Mouse (Mus musculus) liver, embryonic 12.5 days (tissue): ENCODE results near the gene Dand5. TPM values are rescaled to one million over a fixed set of nuclear protein-coding genes. Genes with fewer than 3 reads are reported as not detected.

ENCODE experiments used
- ATAC-seq: fragments of 200-750 bp; cut with Nextera tagmentation; 2 replicates; pipeline ENCODE4 v1.8.0; 2017; ENCODE audit warnings: moderate number of reproducible peaks, mild to moderate bottlenecking, moderate library complexity
- H3K27ac ChIP-seq: fragments of 300-500 bp; sonication (generic); 2 replicates; pipeline ENCODE4 v1.5.1; 2016; ENCODE audit warnings: mild to moderate bottlenecking
- H3K27me3 ChIP-seq: fragments of 300-500 bp; sonication (generic); replicated peaks from 2 replicates; pipeline ENCODE4 v1.6.1; 2016; ENCODE audit warnings: mild to moderate bottlenecking, moderate library complexity
- H3K36me3 ChIP-seq: fragments of 300-500 bp; sonication (generic); 2 replicates; pipeline ENCODE4 v1.6.1; 2016; ENCODE audit warnings: mild to moderate bottlenecking, moderate library complexity
- H3K4me1 ChIP-seq: fragments of 300-500 bp; sonication (generic); 2 replicates; pipeline ENCODE4 v1.6.1; 2016
- H3K4me2 ChIP-seq: fragments of 300-500 bp; sonication (generic); 2 replicates; pipeline ENCODE4 v1.6.1; 2016; ENCODE audit warnings: mild to moderate bottlenecking, moderate library complexity
- H3K4me3 ChIP-seq: fragments of 300-500 bp; sonication (generic); 2 replicates; pipeline ENCODE4 v1.5.1; 2016; ENCODE audit warnings: mild to moderate bottlenecking, moderate library complexity
- H3K9ac ChIP-seq: fragments of 300-500 bp; sonication (generic); 2 replicates; pipeline ENCODE4 v1.6.1; 2016; ENCODE audit warnings: mild to moderate bottlenecking, moderate library complexity
- H3K9me3 ChIP-seq: fragments of 300-500 bp; sonication (generic); replicated peaks from 2 replicates; pipeline ENCODE4 v1.6.1; 2016; ENCODE audit warnings: mild to moderate bottlenecking, moderate library complexity
- WGBS: fragments of 180-500 bp; shearing (Covaris S2); methylation state at CpG from one replicate; pipeline ENCODE4 v1.1.7; 2016; ENCODE audit not compliant: insufficient replicate concordance; 5-methylcytosine and 5-hydroxymethylcytosine counted together
- polyA plus RNA-seq: library from polyadenylated mRNA; unstranded; fragments of >200 nt; fragmentation: Nextera tagmentation; extraction: Ambion mirVana; gene quantifications from 2 replicates; pipeline ENCODE4 v1.2.1, GENCODE M21; 2016

Gene Dand5
- polyA plus RNA-seq, 1 experiment from 2014 or later: 4.3 TPM

DNA sequence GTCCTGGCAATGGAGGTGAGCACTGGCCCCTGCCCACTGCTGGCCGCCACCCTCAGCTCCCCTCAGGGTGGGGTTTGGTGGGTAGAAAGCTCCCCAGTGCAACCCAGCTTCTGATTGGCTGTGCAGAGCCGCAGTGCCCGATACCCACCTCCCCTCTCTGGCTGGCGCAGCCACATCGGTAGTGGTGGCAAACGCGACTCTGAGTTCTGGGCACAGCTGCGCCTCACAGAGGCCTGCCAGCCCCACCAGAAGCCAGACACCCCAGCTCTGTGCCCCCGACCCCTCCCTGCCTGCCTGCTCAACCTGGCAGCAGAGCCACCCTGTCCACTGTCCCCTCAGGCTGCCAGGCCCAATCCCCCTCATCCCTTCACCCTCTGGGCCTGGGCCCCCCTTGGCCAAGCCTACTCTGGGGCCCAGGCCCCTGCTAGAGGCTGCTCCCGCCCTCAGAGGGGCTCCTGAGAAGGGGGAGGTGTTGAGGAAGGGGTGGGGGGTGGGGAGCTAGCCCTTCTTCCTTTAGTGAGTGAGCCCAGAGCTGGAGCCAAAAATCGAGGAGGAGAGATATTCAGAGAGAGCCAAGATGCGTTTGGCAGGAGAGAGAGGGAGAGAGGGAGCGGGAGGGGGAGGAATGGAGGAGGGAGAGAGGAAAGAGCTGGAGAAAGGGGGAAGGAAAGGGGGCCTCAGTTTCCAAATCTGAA, 28.7 kb downstream of the Dand5 start:
- no peak for ATAC-seq
- Histone ChIP-seq H3K27ac (no peak overlapping the region), H3K9ac (no peak overlapping the region), H3K36me3 (no peaks in the 10 kb centered on the region), H3K4me1 (peaks cover 18% of the 10 kb centered on the region), H3K9me3 (no peaks in the 10 kb centered on the region), H3K4me2 (no peak overlapping the region), H3K4me3 (no peak overlapping the region), H3K27me3 (peaks cover 98% of the 10 kb centered on the region)
- WGBS: 50% methylated on average over 13 of the region's 13 CpGs

DNA sequence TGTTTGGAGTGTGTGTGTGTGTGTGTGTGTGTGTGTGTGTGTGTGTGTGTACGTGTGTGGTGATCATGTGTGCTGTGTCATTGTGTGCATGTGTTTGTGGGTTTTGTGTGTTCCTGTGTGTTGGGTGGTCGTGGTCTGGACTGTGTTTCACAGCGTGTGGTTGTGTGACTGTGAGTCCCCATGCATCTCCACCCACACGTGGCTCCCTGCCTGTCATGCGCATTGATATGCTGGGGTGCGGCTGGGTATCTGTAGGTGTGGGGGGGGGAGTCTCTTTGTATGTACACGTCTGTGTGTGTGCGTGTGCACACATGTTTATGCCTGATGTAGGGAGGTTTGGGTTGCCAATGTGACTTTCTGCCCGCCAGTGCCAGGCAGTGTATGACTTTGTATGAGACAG, 29.5 kb downstream of the Dand5 start:
- no peaks in the 10 kb centered on the region for H3K36me3 ChIP-seq
- WGBS: 73% methylated on average over 9 of the region's 9 CpGs
- ATAC-seq: no peak
- no peak overlapping the region for H3K9ac ChIP-seq
- H3K4me3 ChIP-seq: no peak overlapping the region
- H3K27ac ChIP-seq: no peak overlapping the region
- peaks cover 98% of the 10 kb centered on the region for H3K27me3 ChIP-seq
- H3K9me3 ChIP-seq: no peaks in the 10 kb centered on the region
- 0 out of 2 replicates have a peak, but pooled peaks cover 12% of the 10 kb centered on the region for H3K4me1 ChIP-seq
- no peak overlapping the region for H3K4me2 ChIP-seq

DNA sequence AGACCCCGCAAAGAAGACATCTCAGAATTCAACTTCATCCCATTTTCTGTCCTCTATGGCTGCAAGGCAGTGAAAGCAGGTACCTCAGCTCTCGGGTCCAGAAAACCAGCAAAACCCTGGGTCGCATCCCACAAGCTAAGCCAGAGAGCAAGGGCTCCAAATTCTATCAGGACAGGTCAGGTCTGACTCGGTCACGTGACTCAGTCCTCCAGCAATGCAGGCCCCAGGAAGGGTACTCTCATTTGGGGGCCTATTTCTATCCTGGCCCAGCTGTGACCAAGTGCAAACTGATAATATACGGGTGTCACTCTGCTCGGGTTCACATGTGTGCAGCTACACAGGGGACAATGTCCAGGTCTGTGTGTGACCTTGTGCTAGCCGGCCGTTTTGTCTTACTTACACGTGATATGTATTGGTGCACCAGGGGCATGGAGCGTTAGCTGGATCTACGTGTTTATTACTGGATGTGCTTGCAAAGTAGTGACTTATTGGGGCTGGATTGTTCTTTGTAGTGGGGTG, 30.1 kb downstream of the Dand5 start:
- WGBS: 66% methylated on average over 12 of the region's 12 CpGs
- peaks cover 98% of the 10 kb centered on the region for H3K27me3 ChIP-seq
- H3K4me2 ChIP-seq: no peak overlapping the region
- no peaks in the 10 kb centered on the region for H3K9me3 ChIP-seq
- H3K36me3 ChIP-seq: no peaks in the 10 kb centered on the region
- no peak overlapping the region for H3K4me3 ChIP-seq
- H3K4me1 ChIP-seq: 0 out of 2 replicates have a peak, but pooled peaks cover 12% of the 10 kb centered on the region
- no peak overlapping the region for H3K27ac ChIP-seq
- no peak for ATAC-seq
- H3K9ac ChIP-seq: no peak overlapping the region

DNA sequence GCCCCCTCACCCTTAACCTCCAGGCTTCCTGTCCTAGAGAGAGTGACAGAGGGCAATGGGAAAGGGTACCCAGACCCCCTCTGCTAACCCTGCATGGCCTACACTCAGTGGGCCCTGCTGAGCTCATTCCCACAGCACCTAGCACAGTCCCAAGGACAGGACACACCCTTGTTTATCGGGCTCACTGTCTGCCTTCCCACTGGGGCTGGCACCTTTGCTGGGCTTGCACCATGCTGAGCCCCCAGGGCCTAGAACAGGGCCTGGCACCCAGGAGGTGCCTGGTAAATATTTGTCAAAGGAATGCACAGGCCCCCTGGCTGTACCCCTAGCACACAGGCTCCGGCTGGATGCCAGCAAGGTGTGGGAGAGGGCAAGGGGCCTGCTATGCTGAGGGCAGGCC, 32.1 kb downstream of the Dand5 start:
- Histone ChIP-seq H3K27me3 (peaks cover 98% of the 10 kb centered on the region), H3K36me3 (no peaks in the 10 kb centered on the region), H3K9ac (no peak overlapping the region), H3K9me3 (no peaks in the 10 kb centered on the region), H3K4me3 (no peak overlapping the region), H3K4me2 (no peak overlapping the region), H3K4me1 (0 out of 2 replicates have a peak, but pooled peaks cover 12% of the 10 kb centered on the region), H3K27ac (no peak overlapping the region)
- ATAC-seq: 0 out of 2 replicates have a peak, but pooled peaks have one; percentile 25
- 65% methylated on average over 2 of the region's 2 CpGs for WGBS

DNA sequence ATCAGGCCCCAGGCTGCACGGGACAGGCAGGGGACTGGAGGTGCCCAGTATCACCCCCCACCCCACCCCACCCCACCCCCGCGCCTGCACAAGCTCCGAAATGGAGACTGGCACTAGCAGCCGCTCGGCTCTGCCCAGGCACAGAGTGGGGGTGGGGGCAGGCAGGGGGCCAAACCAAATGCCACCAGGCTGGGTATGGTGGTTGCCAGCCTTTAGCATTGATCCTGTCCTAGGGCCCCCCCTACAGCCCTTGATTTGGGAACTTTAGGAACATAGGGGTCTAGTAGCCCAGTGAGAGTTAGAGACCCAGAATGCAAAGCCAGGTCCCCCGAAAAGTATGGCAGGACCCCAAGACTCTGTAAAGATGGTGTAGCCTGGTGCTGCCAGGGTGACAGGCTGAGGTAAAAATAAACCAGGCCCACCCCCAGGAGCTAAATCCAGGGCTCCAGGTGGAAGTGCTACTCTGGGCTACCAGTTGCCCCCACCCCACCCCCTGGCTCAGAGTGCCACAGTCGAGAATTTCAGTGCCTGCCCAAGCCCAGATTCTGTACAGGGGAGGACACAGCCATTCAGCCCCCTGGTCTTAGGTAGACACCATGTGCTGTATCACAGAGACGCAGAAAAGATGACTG, 32.7 kb downstream of the Dand5 start:
- Histone ChIP-seq H3K9ac (no peak overlapping the region), H3K4me1 (0 out of 2 replicates have a peak, but pooled peaks cover 12% of the 10 kb centered on the region), H3K36me3 (no peaks in the 10 kb centered on the region), H3K9me3 (no peaks in the 10 kb centered on the region), H3K27me3 (peaks cover 98% of the 10 kb centered on the region), H3K4me3 (no peak overlapping the region), H3K27ac (no peak overlapping the region), H3K4me2 (no peak overlapping the region)
- WGBS: 72% methylated on average over 9 of the region's 9 CpGs
- ATAC-seq: no peak

DNA sequence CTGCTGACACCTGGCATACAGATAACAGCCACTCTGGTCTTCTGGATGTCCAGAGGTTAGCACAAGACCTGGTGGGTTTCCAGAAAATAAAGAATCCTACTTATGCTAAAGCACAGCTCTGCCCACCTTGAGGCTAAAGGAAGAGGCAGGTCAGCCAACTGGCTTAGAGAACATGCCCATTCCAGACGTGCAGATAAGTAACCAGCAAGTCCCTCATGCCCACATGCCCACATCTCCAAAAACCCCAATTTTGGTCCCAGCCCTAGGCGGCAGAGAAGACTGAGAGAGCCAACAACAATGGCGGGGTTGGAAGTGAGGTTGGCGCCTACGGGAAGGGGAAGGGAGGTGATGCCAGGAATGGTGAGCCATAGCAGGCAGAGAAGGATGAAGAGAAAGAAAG, 33.3 kb downstream of the Dand5 start:
- peaks cover 98% of the 10 kb centered on the region for H3K27me3 ChIP-seq
- H3K9me3 ChIP-seq: no peaks in the 10 kb centered on the region
- ATAC-seq: no peak
- 0 out of 2 replicates have a peak, but pooled peaks cover 12% of the 10 kb centered on the region for H3K4me1 ChIP-seq
- H3K9ac ChIP-seq: no peak overlapping the region
- no peak overlapping the region for H3K4me2 ChIP-seq
- H3K4me3 ChIP-seq: no peak overlapping the region
- WGBS: 44% methylated on average over 5 of the region's 5 CpGs
- no peaks in the 10 kb centered on the region for H3K36me3 ChIP-seq
- no peak overlapping the region for H3K27ac ChIP-seq

DNA sequence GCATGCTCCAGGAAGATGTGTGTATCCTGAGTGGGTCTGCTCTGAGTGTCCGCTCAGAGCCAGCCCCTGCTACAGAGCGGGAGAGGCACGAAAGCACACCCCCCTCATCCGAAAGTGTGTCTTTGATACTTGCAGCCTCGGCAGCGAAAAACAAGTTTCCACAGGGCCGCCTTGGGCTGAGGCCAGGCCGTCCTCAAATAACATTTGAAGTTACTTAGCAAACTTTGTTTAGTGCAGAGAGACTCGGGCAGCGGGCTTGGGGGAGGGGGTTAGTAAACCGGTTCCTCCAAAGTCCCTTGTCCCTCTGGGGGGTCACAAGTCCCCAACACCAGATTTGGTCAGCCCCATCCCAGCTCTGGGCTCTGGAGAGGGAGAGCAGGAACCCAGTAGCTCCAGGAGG, 33.7 kb downstream of the Dand5 start:
- no peak overlapping the region for H3K4me2 ChIP-seq
- H3K4me1 ChIP-seq: 0 out of 2 replicates have a peak, but pooled peaks cover 10% of the 10 kb centered on the region
- H3K36me3 ChIP-seq: no peaks in the 10 kb centered on the region
- ATAC-seq: no peak
- WGBS: 23% methylated on average over 11 of the region's 11 CpGs
- H3K27ac ChIP-seq: no peak overlapping the region
- H3K4me3 ChIP-seq: no peak overlapping the region
- H3K9ac ChIP-seq: no peak overlapping the region
- H3K9me3 ChIP-seq: no peaks in the 10 kb centered on the region
- H3K27me3 ChIP-seq: peaks cover 98% of the 10 kb centered on the region

DNA sequence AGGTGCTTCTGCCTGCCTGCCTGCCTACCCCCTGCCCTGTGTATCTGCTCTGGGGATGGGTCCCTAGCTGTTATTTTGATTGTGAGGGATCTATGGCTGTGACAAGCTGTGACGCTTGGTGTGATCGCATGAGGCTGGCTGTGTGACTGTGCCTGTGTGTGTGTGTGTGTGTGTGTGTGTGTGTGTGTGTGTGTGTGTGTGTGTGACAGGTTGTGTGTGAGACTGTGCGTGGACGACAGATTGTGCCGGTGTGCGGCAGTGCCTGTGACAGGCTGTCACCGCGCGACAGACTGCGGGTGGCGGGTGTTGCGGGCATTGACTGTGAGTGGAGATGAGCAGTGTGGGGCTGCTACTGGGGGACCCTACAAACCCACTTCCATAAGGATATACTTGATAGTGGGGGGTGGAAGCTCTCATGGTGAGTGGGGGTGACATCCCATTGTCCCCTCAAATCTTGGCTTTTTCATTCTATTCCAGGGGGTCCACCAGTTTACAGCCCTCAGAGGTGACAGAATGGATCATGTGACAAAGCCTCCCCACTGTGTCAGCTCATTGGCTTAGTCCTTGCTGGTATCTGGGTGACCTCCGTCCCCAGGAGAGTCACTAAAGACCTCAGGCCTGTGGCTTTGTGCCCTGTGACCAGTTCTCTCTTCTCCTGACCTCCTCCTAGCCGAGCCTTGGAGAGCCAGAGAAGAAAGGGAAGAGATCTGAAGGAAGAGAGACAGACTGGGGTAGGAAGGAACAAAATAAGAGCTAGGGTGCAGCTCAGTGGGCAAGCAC, 34.9 kb downstream of the Dand5 start:
- no peak for ATAC-seq
- H3K4me3 ChIP-seq: no peak overlapping the region
- 0 out of 2 replicates have a peak, but pooled peaks cover 2% of the 10 kb centered on the region for H3K4me1 ChIP-seq
- H3K9ac ChIP-seq: no peak overlapping the region
- WGBS: 14% methylated on average over 14 of the region's 14 CpGs
- H3K9me3 ChIP-seq: no peaks in the 10 kb centered on the region
- peaks cover 99% of the 10 kb centered on the region for H3K27me3 ChIP-seq
- no peaks in the 10 kb centered on the region for H3K36me3 ChIP-seq
- H3K27ac ChIP-seq: no peak overlapping the region
- H3K4me2 ChIP-seq: no peak overlapping the region

DNA sequence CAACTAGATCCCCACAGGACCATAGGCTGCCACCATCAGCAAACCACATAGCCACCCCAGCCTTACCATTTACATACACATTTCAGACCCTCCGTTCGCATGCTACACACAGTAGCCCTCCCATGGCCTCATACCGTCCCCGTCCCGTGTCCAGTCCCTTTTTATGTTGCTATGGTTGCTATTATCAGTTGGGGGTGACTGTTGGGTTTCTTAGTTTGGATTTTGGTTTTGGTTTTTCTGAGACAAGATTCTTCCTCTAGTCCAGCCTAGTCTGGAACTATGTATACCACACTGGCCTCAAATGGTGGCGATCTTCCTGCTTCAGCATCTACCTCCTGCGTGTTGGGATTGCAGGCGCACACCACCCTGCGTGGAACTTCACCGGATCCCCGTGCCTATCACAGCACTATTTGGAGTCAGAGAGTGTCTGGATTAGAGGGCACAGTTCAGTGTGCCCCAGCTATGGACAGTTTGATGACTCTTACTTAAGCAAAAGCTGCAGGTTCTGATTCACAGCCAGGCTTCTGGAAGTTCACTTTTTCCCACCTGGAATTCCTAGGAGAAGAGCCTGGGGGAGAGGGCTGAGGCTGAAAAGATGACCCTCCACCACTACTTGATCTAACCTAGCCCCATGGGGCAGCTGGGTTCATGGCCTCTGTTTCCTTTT, 35.7 kb downstream of the Dand5 start:
- 4% methylated on average over 11 of the region's 11 CpGs for WGBS
- no peak overlapping the region for H3K4me2 ChIP-seq
- 0 out of 2 replicates have a peak, but pooled peaks cover 2% of the 10 kb centered on the region for H3K4me1 ChIP-seq
- H3K27me3 ChIP-seq: peaks cover 99% of the 10 kb centered on the region
- no peaks in the 10 kb centered on the region for H3K9me3 ChIP-seq
- no peak overlapping the region for H3K4me3 ChIP-seq
- no peak overlapping the region for H3K27ac ChIP-seq
- no peak overlapping the region for H3K9ac ChIP-seq
- H3K36me3 ChIP-seq: no peaks in the 10 kb centered on the region
- no peak for ATAC-seq

DNA sequence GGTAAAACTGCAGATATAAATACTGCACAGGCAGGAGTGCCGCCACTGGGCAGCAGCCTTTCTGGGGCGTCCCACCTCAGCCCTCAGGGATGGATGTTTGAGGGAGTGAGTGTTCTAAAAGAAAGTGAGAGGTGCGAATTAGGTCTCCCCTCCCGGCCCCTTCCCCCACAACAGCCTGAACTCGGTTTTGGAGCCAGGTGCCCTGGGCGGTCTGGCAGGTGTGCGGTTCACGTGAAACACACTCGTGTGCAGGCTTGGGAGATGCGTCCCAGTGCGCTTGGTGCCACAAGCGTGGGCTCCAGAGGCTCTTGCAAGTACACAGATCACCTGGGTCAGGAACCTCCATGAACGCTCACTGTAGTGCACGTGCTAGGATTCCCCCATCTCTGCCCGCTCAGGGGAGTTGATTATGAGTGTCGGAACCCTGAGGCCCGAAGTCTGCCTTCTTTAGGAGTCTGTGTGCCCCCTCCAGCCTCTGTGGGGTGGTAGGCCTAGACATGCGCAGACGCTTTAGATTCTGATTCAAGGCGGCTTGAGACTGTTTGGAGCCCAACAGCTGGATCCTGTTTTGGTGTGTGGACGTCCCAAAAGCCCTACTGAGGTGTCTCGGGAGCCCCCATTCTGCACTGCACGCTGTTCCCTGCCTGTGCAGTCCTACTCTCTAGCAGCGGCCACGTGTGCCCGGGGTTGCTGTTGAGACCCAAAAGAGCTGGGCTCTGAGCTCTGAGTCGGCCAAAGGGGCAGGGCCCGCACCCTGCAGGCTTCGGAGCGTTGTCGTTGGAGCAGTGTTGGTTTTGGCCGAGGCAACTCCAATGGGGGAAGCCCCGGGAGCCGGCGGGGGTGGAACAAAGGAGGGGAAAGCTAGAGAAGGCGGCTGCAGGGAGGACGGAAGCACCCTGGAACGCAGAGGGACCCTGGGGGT, 36.6 kb downstream of the Dand5 start:
- WGBS: 4% methylated on average over 38 of the region's 38 CpGs
- no peak overlapping the region for H3K4me3 ChIP-seq
- H3K4me2 ChIP-seq: no peak overlapping the region
- H3K9ac ChIP-seq: no peak overlapping the region
- no peaks in the 10 kb centered on the region for H3K36me3 ChIP-seq
- no peak for ATAC-seq
- no peaks in the 10 kb centered on the region for H3K9me3 ChIP-seq
- 0 out of 2 replicates have a peak, but pooled peaks cover 2% of the 10 kb centered on the region for H3K4me1 ChIP-seq
- H3K27me3 ChIP-seq: peaks cover 100% of the 10 kb centered on the region
- H3K27ac ChIP-seq: no peak overlapping the region

DNA sequence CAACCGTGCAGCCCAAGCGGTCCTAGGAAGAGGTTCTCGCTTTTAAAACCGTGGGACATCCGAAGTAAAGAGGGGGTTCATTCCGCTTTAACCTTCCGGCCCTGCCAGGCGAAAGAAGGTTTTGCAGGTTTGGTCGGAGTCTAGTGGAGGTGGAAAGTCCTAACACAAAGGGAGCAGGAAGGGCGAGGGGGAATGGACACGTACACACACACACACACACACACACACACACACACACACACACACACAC, 37.2 kb downstream of the Dand5 start:
- no peak overlapping the region for H3K4me3 ChIP-seq
- ATAC-seq: no peak

More for the DNA sequence above, 37.2 kb downstream of the Dand5 start:
- Histone ChIP-seq H3K4me1 (no peaks in the 10 kb centered on the region), H3K36me3 (no peaks in the 10 kb centered on the region), H3K4me2 (no peak overlapping the region), H3K27me3 (peaks cover 100% of the 10 kb centered on the region), H3K9me3 (no peaks in the 10 kb centered on the region), H3K9ac (no peak overlapping the region), H3K27ac (no peak overlapping the region)
- WGBS: 6% methylated on average over 11 of the region's 11 CpGs
